Mouse (Mus musculus) forebrain, embryonic 14.5 days (tissue): Measurements from ENCODE around the gene Asdurf. TPM values are rescaled to one million over a fixed set of nuclear protein-coding genes. Genes with fewer than 3 reads are reported as not detected.
"Not testable (repeated sequence)": the region's sequence is repeated elsewhere in the genome, so short reads cannot be mapped to it uniquely, and the experiment has no call there.

Experiments
- ATAC-seq: fragments of 200-750 bp; cut with Nextera tagmentation; 2 replicates; pipeline ENCODE4 v1.8.0; 2017; ENCODE audit warnings: mild to moderate bottlenecking, moderate library complexity
- DNase-seq: peaks from one replicate; pipeline ENCODE4 v3.0.0-alpha.2; 2015; ENCODE audit warnings: low spot score
- H3K27ac ChIP-seq: fragments of 300-500 bp; sonication (generic); 2 replicates; pipeline ENCODE4 v1.5.1; 2014; ENCODE audit warnings: low read depth, mild to moderate bottlenecking, control low read depth, low read length, moderate library complexity
- H3K27me3 ChIP-seq: fragments of 300-500 bp; sonication (generic); replicated peaks from 2 replicates; pipeline ENCODE4 v1.6.1; 2014; ENCODE audit warnings: low read length, control low read depth, mixed read lengths; ENCODE audit not compliant: control insufficient read depth, insufficient read depth
- H3K36me3 ChIP-seq: fragments of 300-500 bp; sonication (generic); 2 replicates; pipeline ENCODE4 v1.6.1; 2014; ENCODE audit warnings: low read length, control low read depth; ENCODE audit not compliant: control insufficient read depth, insufficient read depth
- H3K4me1 ChIP-seq: fragments of 300-500 bp; sonication (generic); 2 replicates; pipeline ENCODE4 v1.6.1; 2014; ENCODE audit warnings: antibody characterized with exemption, low read length, control low read depth; ENCODE audit not compliant: control insufficient read depth, insufficient read depth
- H3K4me2 ChIP-seq: fragments of 300-500 bp; sonication (generic); 2 replicates; pipeline ENCODE4 v1.6.1; 2014; ENCODE audit warnings: mild to moderate bottlenecking, control low read depth, low read length
- H3K4me3 ChIP-seq: fragments of 300-500 bp; sonication (generic); 2 replicates; pipeline ENCODE4 v1.5.1; 2014; ENCODE audit warnings: low read depth, low read length, control low read depth
- H3K9ac ChIP-seq: fragments of 300-500 bp; sonication (generic); 2 replicates; pipeline ENCODE4 v1.6.1; 2014; ENCODE audit warnings: mild to moderate bottlenecking, low read length, control low read depth, moderate library complexity
- H3K9me3 ChIP-seq: fragments of 300-500 bp; sonication (generic); replicated peaks from 2 replicates; pipeline ENCODE4 v1.6.1; 2016; ENCODE audit warnings: low read length, control low read depth, mixed read lengths; ENCODE audit not compliant: control insufficient read depth
- WGBS: fragments of 180-500 bp; shearing (Covaris S2); extraction: QIAGEN DNeasy Blood & Tissue Kit; methylation state at CpG from one replicate; pipeline ENCODE4 v1.1.7; 2014; 5-methylcytosine and 5-hydroxymethylcytosine counted together
- polyA plus RNA-seq: library from polyadenylated mRNA; unstranded; fragments of >200 nt; fragmentation: Nextera tagmentation; extraction: Ambion mirVana; gene quantifications from 2 replicates; pipeline ENCODE4 v1.2.1, GENCODE M21; 2014

The Asdurf gene
- polyA plus RNA-seq, 1 experiment from 2014 or later: 23.3 TPM

DNA sequence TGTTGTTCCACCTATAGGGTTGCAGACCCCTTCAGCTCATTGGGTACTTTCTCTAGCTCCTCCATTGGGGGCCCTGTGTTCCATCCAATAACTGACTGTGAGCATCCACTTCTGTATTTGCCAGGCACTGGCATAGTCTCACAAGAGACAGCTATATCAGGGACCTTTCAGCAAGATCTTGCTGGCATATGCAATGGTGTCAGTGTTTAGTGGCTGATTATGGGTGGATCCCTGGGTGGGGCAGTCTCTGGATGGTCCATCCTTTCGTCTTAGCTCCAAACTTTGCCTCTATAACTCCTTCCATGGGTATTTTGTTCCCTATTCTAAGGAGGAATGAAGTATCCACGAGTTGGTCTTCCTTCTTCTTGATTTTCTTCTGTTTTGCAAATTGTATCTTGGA is 15.0 kb downstream of the Asdurf start:
- peaks cover 10% of the 10 kb centered on the region; the same call in 1 of the 2 replicates for H3K36me3 ChIP-seq
- not testable (repeated sequence) for H3K4me3 ChIP-seq, H3K9ac ChIP-seq, H3K27ac ChIP-seq, H3K9me3 ChIP-seq, H3K4me2 ChIP-seq, ATAC-seq, H3K27me3 ChIP-seq, H3K4me1 ChIP-seq, DNase-seq
- WGBS: 69% methylated on average over 2 of the region's 2 CpGs

DNA sequence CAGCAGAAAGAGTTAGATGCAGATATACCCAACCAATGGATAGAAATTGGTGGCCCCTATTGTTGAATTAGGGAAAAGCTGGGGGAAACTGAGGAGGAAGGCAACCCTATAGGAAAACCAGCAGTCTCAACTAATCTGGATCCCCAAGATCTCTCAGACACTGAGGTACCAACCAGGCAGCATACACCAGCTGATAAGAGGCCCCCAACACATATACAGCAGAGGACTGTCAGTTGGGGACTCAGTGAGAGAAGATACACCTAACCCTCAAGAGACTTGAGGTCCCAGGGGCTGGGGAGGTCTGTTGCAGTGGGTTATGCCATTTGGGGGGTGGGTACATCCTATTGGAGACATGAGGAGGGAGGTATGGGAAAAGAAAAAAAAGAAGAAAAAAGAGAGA is 17.0 kb downstream of the Asdurf start:
- no peaks in the 10 kb centered on the region for H3K9me3 ChIP-seq
- H3K36me3 ChIP-seq: no peaks in the 10 kb centered on the region
- no peak overlapping the region for H3K4me3 ChIP-seq
- H3K9ac ChIP-seq: no peak overlapping the region
- DNase-seq (no peak), ATAC-seq (no peak)
- H3K4me1 ChIP-seq: no peaks in the 10 kb centered on the region
- H3K4me2 ChIP-seq: no peak overlapping the region
- no peaks in the 10 kb centered on the region for H3K27me3 ChIP-seq
- H3K27ac ChIP-seq: no peak overlapping the region

DNA sequence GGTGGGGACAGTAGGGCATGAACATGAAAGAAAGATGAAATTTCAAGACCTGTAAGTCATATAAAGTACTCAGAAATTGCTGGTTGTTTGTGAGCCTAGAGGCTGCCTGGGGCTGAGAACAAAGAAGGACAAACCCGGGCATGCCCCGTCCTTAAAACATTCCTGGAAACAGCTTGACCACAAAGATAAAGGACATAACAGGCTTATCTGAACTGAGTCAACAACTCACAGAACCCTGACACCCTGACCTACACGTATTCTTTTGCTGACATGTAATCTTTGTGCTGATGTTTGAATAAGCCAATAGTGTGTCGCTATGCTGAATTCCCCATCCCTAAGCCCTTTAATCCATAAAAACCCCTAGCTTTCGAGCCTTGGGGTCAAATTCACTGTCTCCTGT is 18.9 kb downstream of the Asdurf start:
- not testable (repeated sequence) for H3K4me3 ChIP-seq, H3K27me3 ChIP-seq, H3K9ac ChIP-seq, H3K4me2 ChIP-seq, H3K4me1 ChIP-seq, H3K36me3 ChIP-seq, ATAC-seq, H3K27ac ChIP-seq, H3K9me3 ChIP-seq, DNase-seq
- 86% methylated on average over 5 of the region's 5 CpGs for WGBS

DNA sequence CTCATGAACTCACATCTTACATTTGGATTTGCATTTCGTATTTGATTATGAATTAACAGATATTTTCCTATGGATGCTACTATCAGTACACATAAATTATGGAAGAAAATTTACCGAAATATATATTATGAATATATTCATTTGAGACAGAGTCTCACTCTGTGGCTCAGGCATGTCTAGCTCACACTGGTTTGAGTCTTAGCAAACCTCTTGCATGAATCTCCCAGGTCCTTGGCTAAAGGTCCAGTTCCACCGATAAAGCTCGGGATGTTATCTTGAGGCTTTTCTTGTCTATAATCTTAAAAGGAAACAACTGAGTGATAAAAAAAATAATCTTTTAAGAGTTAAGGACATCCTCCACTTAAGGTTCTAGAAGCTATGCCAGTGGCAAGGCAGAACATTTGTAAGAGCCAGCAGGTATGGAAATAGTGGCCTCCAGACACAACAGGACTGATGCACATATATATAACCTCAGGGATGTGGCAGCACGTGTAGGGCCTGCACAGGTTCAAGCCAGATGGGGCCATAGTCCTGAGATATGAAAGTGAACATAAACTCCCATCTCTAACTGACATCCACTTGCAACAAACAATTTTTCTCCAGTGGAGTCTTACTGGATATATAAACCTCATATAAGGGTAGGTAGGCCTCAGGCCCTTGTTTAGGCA is 27.5 kb downstream of the Asdurf start:
- 92% methylated on average over 5 of the region's 5 CpGs for WGBS

DNA sequence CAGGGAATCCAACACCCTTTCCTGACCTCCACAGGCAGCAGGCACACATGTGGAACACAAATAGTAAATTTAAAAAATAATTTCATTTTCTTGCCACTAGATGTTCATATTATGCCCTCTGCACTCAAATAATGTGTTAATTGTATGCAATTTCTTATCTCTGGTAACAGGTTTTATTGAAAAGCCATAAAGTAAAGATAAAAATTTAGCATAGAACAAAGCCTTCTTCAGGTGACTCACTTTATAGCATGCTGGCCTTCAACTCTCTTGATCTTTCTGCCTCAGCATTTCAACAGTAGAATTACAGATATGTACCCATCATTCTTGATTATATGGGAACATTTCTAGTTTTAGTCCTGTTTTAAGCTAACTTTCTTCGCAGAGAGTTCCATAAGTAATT is 28.1 kb downstream of the Asdurf start:
- Histone ChIP-seq H3K36me3 (peaks cover 31% of the 10 kb centered on the region), H3K4me2 (no peak overlapping the region), H3K4me1 (no peaks in the 10 kb centered on the region), H3K27me3 (no peaks in the 10 kb centered on the region), H3K9ac (no peak overlapping the region), H3K27ac (no peak overlapping the region), H3K9me3 (no peaks in the 10 kb centered on the region), H3K4me3 (no peak overlapping the region)
- no peak for DNase-seq
- ATAC-seq: no peak
- 96% methylated on average over 1 of the region's 1 CpGs for WGBS

More for the DNA sequence above, 27.5 kb downstream of the Asdurf start:
- Histone ChIP-seq H3K9me3 (no peaks in the 10 kb centered on the region), H3K9ac (no peak overlapping the region), H3K4me3 (no peak overlapping the region), H3K36me3 (peaks cover 30% of the 10 kb centered on the region), H3K4me2 (no peak overlapping the region), H3K27ac (no peak overlapping the region), H3K27me3 (no peaks in the 10 kb centered on the region), H3K4me1 (no peaks in the 10 kb centered on the region)
- DNase-seq (no peak), ATAC-seq (no peak)

DNA sequence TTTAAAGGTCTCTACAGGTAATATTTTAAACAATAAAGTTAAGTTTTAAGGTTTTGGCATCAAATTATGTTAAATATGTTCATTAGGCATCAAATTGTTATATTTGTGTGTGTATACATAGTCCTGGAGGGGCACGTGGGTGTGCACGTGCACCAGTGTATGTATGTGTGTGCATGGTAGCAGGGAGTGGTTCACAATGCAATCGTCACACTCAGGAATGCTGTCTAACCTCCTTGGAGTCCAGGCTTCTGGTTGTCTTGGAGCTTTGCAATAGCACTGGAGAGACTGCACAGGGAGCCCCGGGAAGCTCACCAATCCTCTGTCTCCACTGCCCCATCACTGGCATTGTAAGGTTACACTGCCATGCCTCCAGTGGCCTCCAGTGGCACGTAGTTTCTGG is 29.2 kb downstream of the Asdurf start:
- DNase-seq (no peak), ATAC-seq (no peak)
- H3K36me3 ChIP-seq: peaks cover 31% of the 10 kb centered on the region
- H3K9ac ChIP-seq: no peak overlapping the region
- no peak overlapping the region for H3K27ac ChIP-seq
- no peaks in the 10 kb centered on the region for H3K27me3 ChIP-seq
- H3K4me2 ChIP-seq: no peak overlapping the region
- H3K4me1 ChIP-seq: no peaks in the 10 kb centered on the region
- H3K9me3 ChIP-seq: no peaks in the 10 kb centered on the region
- H3K4me3 ChIP-seq: no peak overlapping the region
- 94% methylated on average over 5 of the region's 5 CpGs for WGBS

DNA sequence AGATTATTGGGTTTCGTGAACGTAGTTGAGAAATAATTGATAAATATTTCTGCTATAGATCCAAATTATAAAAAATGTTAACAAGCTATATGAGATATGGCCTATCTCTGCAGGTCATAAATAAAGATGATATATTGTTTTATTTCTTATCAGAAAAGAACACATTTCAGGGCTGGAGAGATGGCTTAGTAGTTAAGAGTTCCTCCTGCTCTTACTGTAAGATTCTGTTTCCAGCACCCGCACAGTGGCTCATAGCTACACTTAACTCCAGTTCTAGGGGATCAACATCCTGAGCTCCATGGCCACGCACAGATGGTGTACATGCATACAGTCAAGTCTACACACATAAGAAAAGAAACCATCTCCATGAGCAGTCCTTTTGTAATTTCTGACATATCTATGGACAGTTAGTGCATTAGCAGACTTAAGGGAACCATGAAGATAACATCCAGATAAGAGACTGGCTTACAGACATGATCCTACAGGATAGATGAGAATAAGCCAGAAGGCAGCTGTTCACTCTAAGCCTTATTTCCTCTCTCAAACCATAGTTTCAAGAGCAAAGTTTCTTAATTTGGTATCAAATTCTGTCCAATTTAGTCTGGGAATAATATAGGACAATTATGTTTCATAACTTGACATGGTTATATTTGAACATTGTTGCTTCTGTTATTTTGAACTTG is 30.6 kb downstream of the Asdurf start:
- no peaks in the 10 kb centered on the region for H3K27me3 ChIP-seq
- no peak overlapping the region for H3K4me3 ChIP-seq
- no peak overlapping the region for H3K4me2 ChIP-seq
- no peak overlapping the region for H3K9ac ChIP-seq
- 95% methylated on average over 4 of the region's 4 CpGs for WGBS
- H3K27ac ChIP-seq: no peak overlapping the region
- peaks cover 42% of the 10 kb centered on the region for H3K36me3 ChIP-seq
- no peaks in the 10 kb centered on the region for H3K9me3 ChIP-seq
- no peak for ATAC-seq
- DNase-seq: no peak
- H3K4me1 ChIP-seq: no peaks in the 10 kb centered on the region

DNA sequence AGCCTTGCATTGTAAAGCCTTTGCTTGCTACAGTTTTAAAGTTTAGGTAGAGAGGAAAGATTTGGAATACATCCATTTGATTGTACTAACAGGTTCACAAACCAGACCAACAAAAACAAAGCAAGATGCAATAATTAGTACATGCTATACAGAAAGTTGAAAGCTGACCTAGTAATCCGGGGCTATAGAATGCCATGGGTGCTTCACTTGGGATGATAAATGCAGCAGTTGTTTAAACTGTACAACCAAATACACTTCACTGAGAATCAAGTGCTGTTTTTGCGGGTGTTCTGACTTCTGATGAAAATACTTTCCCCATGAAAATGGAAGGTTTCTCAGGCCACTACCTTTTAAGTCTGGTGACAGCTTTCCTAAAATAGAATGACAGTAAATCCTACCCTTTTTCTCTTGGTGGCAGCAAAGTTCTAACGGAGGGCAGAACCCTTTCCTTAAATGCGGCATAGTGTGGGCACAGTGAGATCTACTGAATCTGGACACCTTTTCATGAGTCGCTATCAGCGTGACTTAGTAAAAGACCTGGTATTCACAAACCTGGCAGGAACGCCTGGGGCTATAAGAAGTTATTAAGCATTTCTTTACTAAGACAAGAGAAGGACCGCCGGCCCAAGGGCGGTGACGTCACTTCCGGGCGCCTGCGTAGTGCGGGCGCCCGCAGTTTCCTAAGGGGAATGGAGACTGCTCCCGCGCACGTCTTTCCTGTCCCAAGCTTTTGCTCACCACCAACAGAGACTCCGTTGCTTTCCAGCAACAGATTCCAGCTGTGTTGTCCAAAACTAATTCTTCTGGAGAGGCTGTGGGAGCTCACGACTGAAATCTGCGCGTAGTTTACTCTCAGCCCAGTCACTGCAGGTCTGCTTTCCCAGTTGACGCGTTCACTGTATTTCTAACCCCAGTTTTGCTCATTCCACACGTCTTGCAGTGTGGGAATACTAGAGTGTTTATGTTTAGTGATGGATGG is 39.1 kb downstream of the Asdurf start, which contains the start of gene Osgepl1:
TSS of gene Osgepl1 (plus strand) at position 636 of the 979 bp plus-strand sequence.
- Histone ChIP-seq H3K4me3 (peak within 1 kb of the TSS; percentile 55), H3K36me3 (peaks cover 19% of the 10 kb centered on the region), H3K27ac (peak within 1 kb of the TSS; percentile 52), H3K4me1 (peaks cover 3% of the 10 kb centered on the region; the same call in 1 of the 2 replicates), H3K27me3 (no peaks in the 10 kb centered on the region), H3K9me3 (no peaks in the 10 kb centered on the region), H3K9ac (peak within 1 kb of the TSS; percentile 84), H3K4me2 (peak within 1 kb of the TSS; percentile 65)
- ATAC-seq (peak; percentile 99), DNase-seq (peak; percentile 94)
- 2% methylated on average over 27 of the region's 27 CpGs for WGBS
